Mouse (Mus musculus): ENCODE measurements around the gene Bmper. TPM values are rescaled to one million over a fixed set of nuclear protein-coding genes. Genes with fewer than 3 reads are reported as not detected.

Bmper gene
- total and polyA plus RNA-seq, 3 experiments, result 0.11 TPM; not detected in 2

- Histone ChIP-seq H3K4me1 (ENCODE audit: insufficient read depth, low read depth, low read length) (no peaks in the 10 kb centered on the region), H3K27me3 (ENCODE audit: insufficient read depth, low read length) (no peaks in the 10 kb centered on the region), H3K4me3 (ENCODE audit: low read depth, low read length) (no peak overlapping the region), H3K9me3 (replicated peaks) (no peaks in the 10 kb centered on the region), H3K36me3 (replicated peaks) (no peaks in the 10 kb centered on the region)
- ATAC-seq (ENCODE audit: extremely low read depth, insufficient number of reproducible peaks, low FRiP score, poor library complexity, severe bottlenecking) (no peak), DNase-seq (ENCODE audit: low spot score) (no peak)
- TF ChIP-seq CTCF (IDR thresholded peaks at IDR 0.05; ENCODE audit: low read depth, low read length) (no peak), GATA1 (IDR thresholded peaks at IDR 0.05; ENCODE audit: borderline replicate concordance, low read length) (no peak), GATA2 (IDR thresholded peaks at IDR 0.05; ENCODE audit: borderline replicate concordance, low read depth, low read length) (no peak)
These were observed 77.5 kb downstream of the Bmper start for GRCm38 (mm10) chr9:23300376-23300775.

- no peak for DNase-seq (ENCODE audit: low spot score)
- H3K4me3 ChIP-seq (ENCODE audit: low read depth, low read length), result no peak overlapping the region
- no peaks in the 10 kb centered on the region for H3K4me1 ChIP-seq (ENCODE audit: insufficient read depth, low read depth, low read length)
- no peak for TF ChIP-seq GATA1 (IDR thresholded peaks at IDR 0.05; ENCODE audit: borderline replicate concordance, low read length)
- TF ChIP-seq GATA2 (IDR thresholded peaks at IDR 0.05; ENCODE audit: borderline replicate concordance, low read depth, low read length), result no peak
- no peak for TF ChIP-seq CTCF (IDR thresholded peaks at IDR 0.05; ENCODE audit: low read depth, low read length)
- no peak for TF ChIP-seq POLR2AphosphoS5 (IDR thresholded peaks at IDR 0.05; ENCODE audit: insufficient replicate concordance, low read depth, low read length)
- TF ChIP-seq TAL1 (conservative IDR thresholded peaks at IDR 0.05; ENCODE audit: low read depth, low read length), result no peak
- H3K27me3 ChIP-seq (ENCODE audit: insufficient read depth, low read length), result peaks cover 3% of the 10 kb centered on the region; the same call in 1 of the 2 replicates
- H3K9me3 ChIP-seq (replicated peaks), result no peaks in the 10 kb centered on the region
- no peak for ATAC-seq (ENCODE audit: extremely low read depth, insufficient number of reproducible peaks, low FRiP score, poor library complexity, severe bottlenecking)
- H3K36me3 ChIP-seq (replicated peaks), result no peaks in the 10 kb centered on the region
These were observed 82.8 kb downstream of the Bmper start for GRCm38 (mm10) chr9:23305681-23306080.

GRCm38 (mm10) chr9:23306226-23306625 is 83.3 kb downstream of the Bmper start:
- Histone ChIP-seq H3K4me1 (ENCODE audit: insufficient read depth, low read depth, low read length) (no peaks in the 10 kb centered on the region), H3K27me3 (ENCODE audit: insufficient read depth, low read length) (peaks cover 3% of the 10 kb centered on the region; the same call in 1 of the 2 replicates), H3K36me3 (replicated peaks) (no peaks in the 10 kb centered on the region), H3K9me3 (replicated peaks) (no peaks in the 10 kb centered on the region), H3K4me3 (ENCODE audit: low read depth, low read length) (no peak overlapping the region)
- ATAC-seq (ENCODE audit: extremely low read depth, insufficient number of reproducible peaks, low FRiP score, poor library complexity, severe bottlenecking) (no peak), DNase-seq (ENCODE audit: low spot score) (no peak)
- TF ChIP-seq POLR2AphosphoS5 (IDR thresholded peaks at IDR 0.05; ENCODE audit: insufficient replicate concordance, low read depth, low read length), result no peak
- no peak for TF ChIP-seq TAL1 (conservative IDR thresholded peaks at IDR 0.05; ENCODE audit: low read depth, low read length)
- TF ChIP-seq CTCF (IDR thresholded peaks at IDR 0.05; ENCODE audit: low read depth, low read length), result no peak
- no peak for TF ChIP-seq GATA2 (IDR thresholded peaks at IDR 0.05; ENCODE audit: borderline replicate concordance, low read depth, low read length)
- TF ChIP-seq GATA1 (IDR thresholded peaks at IDR 0.05; ENCODE audit: borderline replicate concordance, low read length), result no peak

- H3K36me3 ChIP-seq (replicated peaks), result no peaks in the 10 kb centered on the region
- DNase-seq (ENCODE audit: low spot score), result no peak
- H3K9me3 ChIP-seq (replicated peaks), result no peaks in the 10 kb centered on the region
- peaks cover 3% of the 10 kb centered on the region; the same call in 1 of the 2 replicates for H3K27me3 ChIP-seq (ENCODE audit: insufficient read depth, low read length)
- no peak for ATAC-seq (ENCODE audit: extremely low read depth, insufficient number of reproducible peaks, low FRiP score, poor library complexity, severe bottlenecking)
- H3K4me1 ChIP-seq (ENCODE audit: insufficient read depth, low read depth, low read length), result no peaks in the 10 kb centered on the region
- H3K4me3 ChIP-seq (ENCODE audit: low read depth, low read length), result no peak overlapping the region
- no peak for TF ChIP-seq GATA1 (IDR thresholded peaks at IDR 0.05; ENCODE audit: borderline replicate concordance, low read length)
- no peak for TF ChIP-seq POLR2AphosphoS5 (IDR thresholded peaks at IDR 0.05; ENCODE audit: insufficient replicate concordance, low read depth, low read length)
- no peak for TF ChIP-seq TAL1 (conservative IDR thresholded peaks at IDR 0.05; ENCODE audit: low read depth, low read length)
- no peak for TF ChIP-seq CTCF (IDR thresholded peaks at IDR 0.05; ENCODE audit: low read depth, low read length)
- no peak for TF ChIP-seq GATA2 (IDR thresholded peaks at IDR 0.05; ENCODE audit: borderline replicate concordance, low read depth, low read length)
These were observed 85.0 kb downstream of the Bmper start for GRCm38 (mm10) chr9:23307835-23308234.

GRCm38 (mm10) chr9:23310953-23311352 is 88.1 kb downstream of the Bmper start:
- no peak for TF ChIP-seq TAL1 (conservative IDR thresholded peaks at IDR 0.05; ENCODE audit: low read depth, low read length)
- TF ChIP-seq GATA1 (IDR thresholded peaks at IDR 0.05; ENCODE audit: borderline replicate concordance, low read length), result no peak
- TF ChIP-seq POLR2AphosphoS5 (IDR thresholded peaks at IDR 0.05; ENCODE audit: insufficient replicate concordance, low read depth, low read length), result no peak
- TF ChIP-seq GATA2 (IDR thresholded peaks at IDR 0.05; ENCODE audit: borderline replicate concordance, low read depth, low read length), result no peak
- TF ChIP-seq CTCF (IDR thresholded peaks at IDR 0.05; ENCODE audit: low read depth, low read length), result no peak
- Histone ChIP-seq H3K9me3 (replicated peaks) (no peaks in the 10 kb centered on the region), H3K27me3 (ENCODE audit: insufficient read depth, low read length) (no peaks in the 10 kb centered on the region), H3K4me1 (ENCODE audit: insufficient read depth, low read depth, low read length) (no peaks in the 10 kb centered on the region), H3K36me3 (replicated peaks) (no peaks in the 10 kb centered on the region), H3K4me3 (ENCODE audit: low read depth, low read length) (no peak overlapping the region)
- DNase-seq (ENCODE audit: low spot score) (no peak), ATAC-seq (ENCODE audit: extremely low read depth, insufficient number of reproducible peaks, low FRiP score, poor library complexity, severe bottlenecking) (no peak)

GRCm38 (mm10) chr9:23311956-23312355 is 89.1 kb downstream of the Bmper start:
- H3K4me1 ChIP-seq (ENCODE audit: insufficient read depth, low read depth, low read length), result no peaks in the 10 kb centered on the region
- no peaks in the 10 kb centered on the region for H3K9me3 ChIP-seq (replicated peaks)
- no peaks in the 10 kb centered on the region for H3K36me3 ChIP-seq (replicated peaks)
- H3K4me3 ChIP-seq (ENCODE audit: low read depth, low read length), result no peak overlapping the region
- ATAC-seq (ENCODE audit: extremely low read depth, insufficient number of reproducible peaks, low FRiP score, poor library complexity, severe bottlenecking) (no peak), DNase-seq (ENCODE audit: low spot score) (no peak)
- TF ChIP-seq GATA2 (IDR thresholded peaks at IDR 0.05; ENCODE audit: borderline replicate concordance, low read depth, low read length), result no peak
- TF ChIP-seq GATA1 (IDR thresholded peaks at IDR 0.05; ENCODE audit: borderline replicate concordance, low read length), result no peak
- no peak for TF ChIP-seq CTCF (IDR thresholded peaks at IDR 0.05; ENCODE audit: low read depth, low read length)
- no peak for TF ChIP-seq POLR2AphosphoS5 (IDR thresholded peaks at IDR 0.05; ENCODE audit: insufficient replicate concordance, low read depth, low read length)
- TF ChIP-seq TAL1 (conservative IDR thresholded peaks at IDR 0.05; ENCODE audit: low read depth, low read length), result no peak
- H3K27me3 ChIP-seq (ENCODE audit: insufficient read depth, low read length), result no peaks in the 10 kb centered on the region
